Mouse (Mus musculus): ENCODE measurements around the gene Kif28. TPM values are rescaled to one million over a fixed set of nuclear protein-coding genes. Genes with fewer than 3 reads are reported as not detected.

Gene Kif28
- polyA plus RNA-seq, 1 experiment, result not detected

Other genes with a start within 250 kb of the Kif28 start
- 3.0 and 6.1 TPM in 2 replicates for gene Smyd3, start 227.2 kb downstream of the Kif28 start, polyA plus RNA-seq (2012; ENCODE audit: insufficient read depth, insufficient read length, missing spikeins)
- 82.7 and 125 TPM in 2 replicates for gene Tfb2m, start 199.0 kb downstream of the Kif28 start, polyA plus RNA-seq (2012; ENCODE audit: insufficient read depth, insufficient read length, missing spikeins)
- 43.3 and 57.1 TPM in 2 replicates for gene Cnst, start 198.9 kb downstream of the Kif28 start, polyA plus RNA-seq (2012; ENCODE audit: insufficient read depth, insufficient read length, missing spikeins)
- gene Sccpdh, start 77.1 kb downstream of the Kif28 start, polyA plus RNA-seq (2012; ENCODE audit: insufficient read depth, insufficient read length, missing spikeins), result 37.2 and 40.0 TPM in 2 replicates
- gene Gm10518, start 58.1 kb upstream of the Kif28 start, polyA plus RNA-seq (2012; ENCODE audit: insufficient read depth, insufficient read length, missing spikeins), result not detected in 2 replicates
- 8.3 and 9.4 TPM in 2 replicates for gene Ahctf1, start 58.4 kb upstream of the Kif28 start, polyA plus RNA-seq (2012; ENCODE audit: insufficient read depth, insufficient read length, missing spikeins)
- gene Cdc42bpa, start 215.2 kb upstream of the Kif28 start, polyA plus RNA-seq (2012; ENCODE audit: insufficient read depth, insufficient read length, missing spikeins), result 24.6 and 25.6 TPM in 2 replicates